ENCODE assay signal across 19 mouse cellular contexts in genomic region chr3:99261986-99262385, GRCm38 (mm10). TPM values are rescaled to one million over a fixed set of nuclear protein-coding genes. Genes with fewer than 3 reads are reported as not detected.
DNase-seq lines count a peak whose midpoint lies in the region; ATAC-seq and TF ChIP-seq lines count a peak whose summit lies in the region.
"Had no signal": no experiment of that assay in that cellular context is flagged by ENCODE, and none has a peak within 500 bp of the region (broad histone marks: within the 10 kb centered on the region; RNA-seq: fewer than 3 reads in every experiment).

No protein-coding gene starts in this region.

- peaks cover 8% of the 10 kb centered on the region for H3K4me1 ChIP-seq in embryonic facial prominence, embryonic 14.5 days (ENCODE audit: control insufficient read depth, insufficient read depth, low read length)
- H3K4me1 ChIP-seq in thymus, adult 2 months (replicated peaks; ENCODE audit: control insufficient read depth, insufficient read depth, low read length), result no peaks in the 10 kb centered on the region

- peak overlapping the region; percentile 53; the same call in 1 of the 2 replicates for H3K9ac ChIP-seq in embryonic facial prominence, embryonic 14.5 days (ENCODE audit: low read depth, low read length)
- H3K9ac ChIP-seq: kidney, embryonic 15.5 days; liver, postnatal 0 days had no signal

- no peaks in the 10 kb centered on the region for H3K9me3 ChIP-seq in embryonic facial prominence, embryonic 14.5 days (ENCODE audit: control insufficient read depth, low read length)
- H3K9me3 ChIP-seq: embryonic facial prominence, embryonic 12.5 days; heart, embryonic 10.5 days; kidney, embryonic 15.5 days had no signal

- intact Hi-C loops in gastrocnemius, adult 2 months (cut with DNase I), result no loop called here

- no peak for DNase-seq in gastrocnemius, adult 2 months
- no peak for DNase-seq in gastrocnemius, adult 8-10 months (ENCODE audit: low spot score in 2 of 2)
- peak; percentile 70 for DNase-seq in NIH3T3 (ENCODE audit: low read depth)
- DNase-seq in embryonic facial prominence, embryonic 14.5 days (ENCODE audit: low spot score), result no peak
- DNase-seq in thymus, adult 2 months, result no peak
- no peak for DNase-seq in adrenal gland, postnatal 36 days
- DNase-seq: B cell, adult 2 months; cerebellum, adult 8-10 months; gastrocnemius, postnatal 25 days; left cerebral cortex, postnatal 4 days; liver, postnatal 0 days; thymus, postnatal 36 days had no signal

- H3K27ac ChIP-seq in gastrocnemius, adult 2 months, result peak overlapping the region; percentile 67; the same call in 1 of the 2 replicates
- peak overlapping the region; percentile 60; the same call in 1 of the 2 replicates for H3K27ac ChIP-seq in embryonic facial prominence, embryonic 14.5 days (replicated peaks; ENCODE audit: low read depth, low read length)
- H3K27ac ChIP-seq in thymus, adult 2 months (ENCODE audit: control insufficient read depth, insufficient read depth, low read length), result no peak overlapping the region
- H3K27ac ChIP-seq: embryonic facial prominence, embryonic 12.5 days; heart, embryonic 10.5 days; kidney, embryonic 15.5 days; macrophage had no signal

- no peak for ATAC-seq in embryonic facial prominence, embryonic 14.5 days (ENCODE audit: low read depth)
- peak; percentile 28 for ATAC-seq in megakaryocyte progenitor cell, adult 5-6 weeks (replicated peaks; ENCODE audit: poor library complexity)
- ATAC-seq: forebrain, embryonic 16.5 days; liver, postnatal 0 days had no signal

- H3K4me2 ChIP-seq in embryonic facial prominence, embryonic 14.5 days (ENCODE audit: low read depth, low read length), result peak overlapping the region; percentile 44
- H3K4me2 ChIP-seq: kidney, embryonic 15.5 days had no signal

- TF ChIP-seq CTCF in gastrocnemius, adult 2 months (IDR thresholded peaks at IDR 0.05), result no peak
- no peak for TF ChIP-seq CTCF in thymus, adult 2 months (IDR thresholded peaks at IDR 0.05; ENCODE audit: borderline replicate concordance, control insufficient read depth, extremely low read depth, insufficient read depth, low read length, poor library complexity)

- peaks cover 75% of the 10 kb centered on the region for H3K27me3 ChIP-seq in embryonic facial prominence, embryonic 14.5 days (replicated peaks; ENCODE audit: control insufficient read depth, insufficient read depth, low read length)
- peaks cover 19% of the 10 kb centered on the region for H3K27me3 ChIP-seq in thymus, adult 2 months (ENCODE audit: control insufficient read depth, insufficient read depth, low read length)

- no peak for TF ChIP-seq POLR2A in thymus, adult 2 months (IDR thresholded peaks at IDR 0.05; ENCODE audit: control insufficient read depth, extremely low read depth, insufficient read depth, low read length, poor library complexity)

- no peaks in the 10 kb centered on the region for H3K36me3 ChIP-seq in embryonic facial prominence, embryonic 14.5 days (ENCODE audit: control insufficient read depth, insufficient read depth, low read length)
- H3K36me3 ChIP-seq in thymus, adult 2 months (ENCODE audit: control insufficient read depth, insufficient read depth, low read length), result no peaks in the 10 kb centered on the region
- H3K36me3 ChIP-seq: embryonic facial prominence, embryonic 12.5 days; heart, embryonic 10.5 days; kidney, embryonic 15.5 days had no signal

- no peak overlapping the region for H3K4me3 ChIP-seq in gastrocnemius, adult 2 months
- H3K4me3 ChIP-seq in embryonic facial prominence, embryonic 14.5 days (ENCODE audit: low read depth, low read length), result no peak overlapping the region
- H3K4me3 ChIP-seq in thymus, adult 2 months (ENCODE audit: control insufficient read depth, insufficient read depth, low read length), result no peak overlapping the region
- H3K4me3 ChIP-seq: heart, embryonic 10.5 days; kidney, embryonic 15.5 days had no signal

- 28% methylated on average over 2 of the region's 2 CpGs for WGBS in embryonic facial prominence, embryonic 14.5 days
- WGBS in thymus, adult 2 months, result 27% methylated on average over 2 of the region's 2 CpGs

RNA-seq across cellular contexts. Expression of gene Tbx15, which starts 21.8 kb away (rescaled TPM):
- total RNA-seq in gastrocnemius, adult 2 months (2021), result 100 to 1,000 TPM; 105 to 145 TPM
- total RNA-seq in gastrocnemius, adult 8-10 months (2022), result 100 to 1,000 TPM; 147 to 173 (median 156) TPM
- 19.0 and 20.6 TPM in 2 replicates for polyA plus RNA-seq in embryonic facial prominence, embryonic 14.5 days (2014; fragmentation: Nextera tagmentation; extraction: Ambion mirVana)
- not detected in 2 replicates for total RNA-seq in megakaryocyte progenitor cell, adult 5-6 weeks (2015)
- total RNA-seq in megakaryocyte progenitor cell, adult 5-6 weeks (2017), result 0.07 TPM in 1 of 2 replicates, not detected in the other
- 0.34 and 0.62 TPM in 2 replicates for polyA plus RNA-seq in thymus, adult 2 months (2012; rRNA removed)
- total RNA-seq in adrenal gland, postnatal 36 days (2021), result under 1 TPM; 0.17 to 0.49 TPM
- polyA plus RNA-seq: macrophage; spleen, adult 2 months had no signal

Comparison
In these comparisons a context has a peak if more than half of its experiments do, and no peak if none do; other contexts are left out.
1. RNA of gene Tbx15, which starts 21.8 kb away (total RNA-seq): 147 to 173 TPM in gastrocnemius, adult 8-10 months and 105 to 145 TPM in gastrocnemius, adult 2 months; 0.17 to 0.49 TPM in adrenal gland, postnatal 36 days and 0.07 TPM in megakaryocyte progenitor cell, adult 5-6 weeks; every median in the first group is over 10 times any median in the second.